In the genomic region with DNA sequence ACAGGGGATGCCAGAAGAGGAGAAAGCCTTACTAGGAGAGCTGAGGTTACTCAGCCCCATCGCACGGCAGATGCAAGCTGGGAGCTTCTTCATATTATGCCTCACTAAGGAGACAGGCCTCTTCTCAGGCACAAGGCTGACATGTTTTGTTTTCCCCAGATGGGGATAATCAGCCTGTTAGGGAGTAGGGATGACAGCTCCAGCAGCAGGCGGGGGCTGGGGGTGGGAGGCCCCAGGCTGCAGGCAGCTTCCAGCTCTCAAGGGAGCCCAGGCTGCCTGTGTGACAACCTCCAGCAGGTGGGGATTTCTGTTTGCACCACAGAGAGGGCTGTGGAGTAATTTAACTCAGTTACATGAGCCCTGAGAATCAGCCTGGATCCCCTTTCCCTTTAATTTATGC, we compare ENCODE assay signal across 9 mouse cellular contexts. TPM values are rescaled to one million over a fixed set of nuclear protein-coding genes. Genes with fewer than 3 reads are reported as not detected.
DNase-seq lines count a peak whose midpoint lies in the region; ATAC-seq and TF ChIP-seq lines count a peak whose summit lies in the region.
"Had no signal": no experiment of that assay in that cellular context is flagged by ENCODE, and none has a peak within 500 bp of the region (broad histone marks: within the 10 kb centered on the region; RNA-seq: fewer than 3 reads in every experiment).

No protein-coding gene starts in this region.

- TF ChIP-seq CTCF in cerebellum, adult 2 months (IDR thresholded peaks at IDR 0.05; ENCODE audit: borderline replicate concordance, insufficient read depth, low read depth, low read length), result no peak

- H3K9ac ChIP-seq in forebrain, embryonic 14.5 days (ENCODE audit: low read length), result peak overlapping the region; percentile 18; the same call in 1 of the 2 replicates
- H3K9ac ChIP-seq in midbrain, embryonic 16.5 days (ENCODE audit: low read depth, low read length), result 0 out of 2 replicates have a peak overlapping the region, but pooled peaks have one; percentile 25

- no peak for TF ChIP-seq POLR2A in cerebellum, adult 2 months (IDR thresholded peaks at IDR 0.05; ENCODE audit: borderline replicate concordance, insufficient read depth, low read length)

- DNase-seq in left cerebral cortex, adult 11 months (ENCODE audit: low spot score), result peak; percentile 54
- DNase-seq in left cerebral cortex, postnatal 10 days (ENCODE audit: extremely low spot score in 1 of 2, low spot score in 2 of 2), result no peak
- DNase-seq in forebrain, embryonic 14.5 days (ENCODE audit: low spot score), result peak; percentile 85
- DNase-seq in kidney, postnatal 4 days, result peak; percentile 71 to 80
- DNase-seq in gastrocnemius, adult 18-20 months (ENCODE audit: low spot score), result no peak
- DNase-seq in cerebellum, adult 2 months, result no peak

- no peaks in the 10 kb centered on the region for H3K9me3 ChIP-seq in forebrain, embryonic 14.5 days (replicated peaks; ENCODE audit: control insufficient read depth, low read length)
- no peaks in the 10 kb centered on the region for H3K9me3 ChIP-seq in midbrain, embryonic 16.5 days (replicated peaks; ENCODE audit: control insufficient read depth, low read length, poor library complexity, severe bottlenecking)

- no peaks in the 10 kb centered on the region for H3K27me3 ChIP-seq in forebrain, embryonic 14.5 days (replicated peaks; ENCODE audit: control insufficient read depth, insufficient read depth, low read length)
- H3K27me3 ChIP-seq in midbrain, embryonic 16.5 days (ENCODE audit: control insufficient read depth, insufficient read depth, low read depth, low read length), result no peaks in the 10 kb centered on the region
- H3K27me3 ChIP-seq in cerebellum, adult 2 months (ENCODE audit: control insufficient read depth, insufficient read depth, low read length), result no peaks in the 10 kb centered on the region

- H3K36me3 ChIP-seq in forebrain, embryonic 14.5 days (ENCODE audit: control insufficient read depth, insufficient read depth, low read length), result no peaks in the 10 kb centered on the region
- H3K36me3 ChIP-seq in midbrain, embryonic 16.5 days (ENCODE audit: control insufficient read depth, insufficient read depth, low read length), result no peaks in the 10 kb centered on the region

- 12% methylated on average over 3 of the region's 3 CpGs for WGBS in forebrain, embryonic 14.5 days
- WGBS in midbrain, embryonic 16.5 days, result 22% methylated on average over 3 of the region's 3 CpGs
- 85% methylated on average over 3 of the region's 3 CpGs for WGBS in cerebellum, adult 2 months

- ATAC-seq in forebrain, embryonic 14.5 days, result peak; percentile 92
- ATAC-seq in midbrain, embryonic 16.5 days, result peak; percentile 81
- no peak for ATAC-seq in inflammation-experienced regulatory T-cells, adult 6 months

- peak overlapping the region; percentile 70 for H3K27ac ChIP-seq in forebrain, embryonic 14.5 days (ENCODE audit: low read depth, low read length)
- H3K27ac ChIP-seq in midbrain, embryonic 16.5 days (ENCODE audit: low read length), result peak overlapping the region; percentile 51
- no peak overlapping the region for H3K27ac ChIP-seq in cerebellum, adult 2 months (ENCODE audit: insufficient read depth, low read length)

- no peak overlapping the region for H3K4me3 ChIP-seq in forebrain, embryonic 14.5 days (ENCODE audit: low read depth, low read length)
- no peak overlapping the region for H3K4me3 ChIP-seq in midbrain, embryonic 16.5 days (ENCODE audit: low read depth, low read length)
- no peak overlapping the region for H3K4me3 ChIP-seq in cerebellum, adult 2 months (replicated peaks; ENCODE audit: insufficient read depth, low read depth, low read length)

- intact Hi-C loops in left cerebral cortex, postnatal 10 days (cut with DNase I), result no loop called here

- peaks cover 27% of the 10 kb centered on the region for H3K4me1 ChIP-seq in forebrain, embryonic 14.5 days (ENCODE audit: control insufficient read depth, insufficient read depth, low read length)
- H3K4me1 ChIP-seq in midbrain, embryonic 16.5 days (ENCODE audit: control insufficient read depth, insufficient read depth, low read length), result peaks cover 21% of the 10 kb centered on the region
- H3K4me1 ChIP-seq in cerebellum, adult 2 months (ENCODE audit: control insufficient read depth, insufficient read depth, low read length), result peaks cover 10% of the 10 kb centered on the region

- H3K4me2 ChIP-seq in forebrain, embryonic 14.5 days (ENCODE audit: low read length), result no peak overlapping the region
- no peak overlapping the region for H3K4me2 ChIP-seq in midbrain, embryonic 16.5 days (ENCODE audit: low read length)

RNA-seq across cellular contexts. Expression of gene Adcyap1r1, which starts 17.4 kb away (rescaled TPM):
- 100 to 1,000 TPM; 137 to 142 TPM for total RNA-seq in left cerebral cortex, postnatal 10 days (2021)
- 25.8 and 30.7 TPM in 2 replicates for polyA plus RNA-seq in forebrain, embryonic 14.5 days (2014; fragmentation: Nextera tagmentation; extraction: Ambion mirVana)
- polyA plus RNA-seq in midbrain, embryonic 16.5 days (2015; fragmentation: Nextera tagmentation; extraction: Ambion mirVana), result 46.9 and 60.8 TPM in 2 replicates
- total RNA-seq in gastrocnemius, adult 18-20 months (2021), result 1 to 10 TPM in 1 of 2 experiments, under 1 TPM in 1; 0.88 to 1.4 TPM
- polyA plus RNA-seq in cerebellum, adult 2 months (2012; rRNA removed), result 71.6 and 77.6 TPM in 2 replicates
- not detected for polyA plus RNA-seq in inflammation-experienced regulatory T-cells, adult 6 months (2017; shearing (Covaris generic))

RNA-seq across cellular contexts. Expression of gene Ghrhr, which starts 58.3 kb away (rescaled TPM):
- total RNA-seq in left cerebral cortex, postnatal 10 days (2021), result not detected
- not detected in 2 replicates for polyA plus RNA-seq in forebrain, embryonic 14.5 days (2014; fragmentation: Nextera tagmentation; extraction: Ambion mirVana)
- not detected in 2 replicates for polyA plus RNA-seq in midbrain, embryonic 16.5 days (2015; fragmentation: Nextera tagmentation; extraction: Ambion mirVana)
- total RNA-seq in gastrocnemius, adult 18-20 months (2021), result not detected
- not detected in 2 replicates for polyA plus RNA-seq in cerebellum, adult 2 months (2012; rRNA removed)
- not detected for polyA plus RNA-seq in inflammation-experienced regulatory T-cells, adult 6 months (2017; shearing (Covaris generic))
- total RNA-seq: ES-E14 had no signal

Comparison
In these comparisons a context has a peak if more than half of its experiments do, and no peak if none do; other contexts are left out.
1. DNase-seq: peak in left cerebral cortex, adult 11 months (single experiment), forebrain, embryonic 14.5 days (single experiment) and kidney, postnatal 4 days (2 of 2); none in left cerebral cortex, postnatal 10 days (0 of 2), gastrocnemius, adult 18-20 months (single experiment) and cerebellum, adult 2 months (0 of 2).
2. RNA of gene Adcyap1r1, which starts 17.4 kb away (polyA plus RNA-seq): 71.6 to 77.6 TPM in cerebellum, adult 2 months, 46.9 to 60.8 TPM in midbrain, embryonic 16.5 days and 25.8 to 30.7 TPM in forebrain, embryonic 14.5 days; not detected in inflammation-experienced regulatory T-cells, adult 6 months; every median in the first group is over 10 times any median in the second.